Mouse (Mus musculus) testis, adult 2 months (tissue): ENCODE measurements around the gene Ldlrad3. TPM values are rescaled to one million over a fixed set of nuclear protein-coding genes. Genes with fewer than 3 reads are reported as not detected.

Experiments used
- H3K27ac ChIP-seq: fragments of 200-500 bp; 2 replicates; pipeline ENCODE4 v1.5.1; 2012; ENCODE audit warnings: low read depth, low read length; ENCODE audit not compliant: control insufficient read depth, insufficient read depth
- H3K27me3 ChIP-seq: fragments of 200-500 bp; 2 replicates; pipeline ENCODE4 v1.6.1; 2012; ENCODE audit warnings: mild to moderate bottlenecking, low read length, moderate library complexity; ENCODE audit not compliant: control insufficient read depth, insufficient read depth
- H3K36me3 ChIP-seq: fragments of 200-500 bp; 2 replicates; pipeline ENCODE4 v1.6.1; 2012; ENCODE audit warnings: mild to moderate bottlenecking, low read length; ENCODE audit not compliant: control insufficient read depth, insufficient read depth
- H3K4me1 ChIP-seq: fragments of 200-500 bp; 2 replicates; pipeline ENCODE4 v1.6.1; 2012; ENCODE audit warnings: low read length; ENCODE audit not compliant: control insufficient read depth, insufficient read depth
- H3K4me3 ChIP-seq: fragments of 200-500 bp; 2 replicates; pipeline ENCODE4 v1.5.1; 2012; ENCODE audit warnings: low read depth, mild to moderate bottlenecking, low read length, moderate library complexity, mixed read lengths; ENCODE audit not compliant: control insufficient read depth
- CTCF ChIP-seq: fragments of 200-500 bp; IDR thresholded peaks from 2 replicates; pipeline ENCODE4 v1.5.1; 2012; ENCODE audit warnings: low read depth, mild to moderate bottlenecking, inconsistent platforms, low read length, moderate library complexity; ENCODE audit not compliant: control insufficient read depth, insufficient read depth, insufficient replicate concordance
- POLR2A ChIP-seq: fragments of 200-500 bp; IDR thresholded peaks from 2 replicates; pipeline ENCODE4 v1.6.1; 2012; ENCODE audit warnings: low read depth, mild to moderate bottlenecking, inconsistent platforms, low read length, moderate library complexity; ENCODE audit not compliant: control insufficient read depth
- polyA plus RNA-seq: library from polyadenylated mRNA; depleted of rRNA; stranded (reverse); fragments of >200 nt; gene quantifications from 2 replicates; pipeline ENCODE4 v1.2.3, GENCODE M21; 2012

Ldlrad3 gene
- polyA plus RNA-seq, 1 experiment = 1.8 TPM

GRCm38 (mm10) chr2:101983853-101984543 is 202.2 kb downstream of the Ldlrad3 start:
- no peaks in the 10 kb centered on the region for H3K27me3 ChIP-seq
- H3K4me3 ChIP-seq = no peak overlapping the region
- no peaks in the 10 kb centered on the region for H3K4me1 ChIP-seq
- TF ChIP-seq POLR2A (no peak), CTCF (no peak)
- no peak overlapping the region for H3K27ac ChIP-seq
- H3K36me3 ChIP-seq = no peaks in the 10 kb centered on the region

GRCm38 (mm10) chr2:101983082-101983852 is 202.9 kb downstream of the Ldlrad3 start:
- Histone ChIP-seq H3K27ac (no peak overlapping the region), H3K36me3 (no peaks in the 10 kb centered on the region), H3K4me1 (no peaks in the 10 kb centered on the region), H3K4me3 (no peak overlapping the region), H3K27me3 (no peaks in the 10 kb centered on the region)
- TF ChIP-seq CTCF (no peak), POLR2A (no peak)

GRCm38 (mm10) chr2:101981964-101982498 is 204.2 kb downstream of the Ldlrad3 start:
- Histone ChIP-seq H3K27ac (no peak overlapping the region), H3K27me3 (no peaks in the 10 kb centered on the region), H3K36me3 (no peaks in the 10 kb centered on the region), H3K4me1 (no peaks in the 10 kb centered on the region), H3K4me3 (no peak overlapping the region)
- TF ChIP-seq CTCF (no peak), POLR2A (no peak)

- no peak overlapping the region for H3K4me3 ChIP-seq
- no peaks in the 10 kb centered on the region for H3K27me3 ChIP-seq
- TF ChIP-seq CTCF (no peak), POLR2A (no peak)
- H3K4me1 ChIP-seq = no peaks in the 10 kb centered on the region
- H3K36me3 ChIP-seq = no peaks in the 10 kb centered on the region
- no peak overlapping the region for H3K27ac ChIP-seq
These were observed 205.0 kb downstream of the Ldlrad3 start for GRCm38 (mm10) chr2:101981211-101981610.

- Histone ChIP-seq H3K27ac (no peak overlapping the region), H3K4me1 (no peaks in the 10 kb centered on the region), H3K36me3 (no peaks in the 10 kb centered on the region), H3K27me3 (no peaks in the 10 kb centered on the region), H3K4me3 (no peak overlapping the region)
- TF ChIP-seq CTCF (no peak), POLR2A (no peak)
These were observed 205.7 kb downstream of the Ldlrad3 start for GRCm38 (mm10) chr2:101980456-101980947.

- no peak overlapping the region for H3K4me3 ChIP-seq
- no peak overlapping the region for H3K27ac ChIP-seq
- no peaks in the 10 kb centered on the region for H3K36me3 ChIP-seq
- no peaks in the 10 kb centered on the region for H3K4me1 ChIP-seq
- no peak for TF ChIP-seq CTCF
- no peak for TF ChIP-seq POLR2A
- no peaks in the 10 kb centered on the region for H3K27me3 ChIP-seq
These were observed 207.4 kb downstream of the Ldlrad3 start for GRCm38 (mm10) chr2:101978534-101979525.
